Mouse (Mus musculus) lung, postnatal 0 days (tissue): Measurements from ENCODE around the gene Stat5a. TPM values are rescaled to one million over a fixed set of nuclear protein-coding genes. Genes with fewer than 3 reads are reported as not detected.

ENCODE experiments used
- ATAC-seq: fragments of 200-750 bp; cut with Nextera tagmentation; 2 replicates; pipeline ENCODE4 v1.8.0; 2017; ENCODE audit warnings: moderate library complexity
- DNase-seq: peaks from one replicate; pipeline ENCODE4 v3.0.0-alpha.2; 2016; ENCODE audit warnings: low spot score
- H3K27ac ChIP-seq: fragments of 300-500 bp; sonication (generic); 2 replicates; pipeline ENCODE4 v1.5.1; 2014; ENCODE audit warnings: antibody characterized with exemption, mild to moderate bottlenecking, low read length, mixed read lengths
- H3K27me3 ChIP-seq: fragments of 300-500 bp; sonication (generic); replicated peaks from 2 replicates; pipeline ENCODE4 v1.6.1; 2014; ENCODE audit warnings: low read length, mixed read lengths; ENCODE audit not compliant: insufficient read depth
- H3K36me3 ChIP-seq: fragments of 300-500 bp; sonication (generic); 2 replicates; pipeline ENCODE4 v1.6.1; 2014; ENCODE audit warnings: low read length, mixed read lengths; ENCODE audit not compliant: insufficient read depth
- H3K4me1 ChIP-seq: fragments of 300-500 bp; sonication (generic); 2 replicates; pipeline ENCODE4 v1.6.1; 2014; ENCODE audit warnings: antibody characterized with exemption, low read depth, low read length, mixed read lengths; ENCODE audit not compliant: insufficient read depth
- H3K4me2 ChIP-seq: fragments of 300-500 bp; sonication (generic); replicated peaks from 2 replicates; pipeline ENCODE4 v1.6.1; 2014; ENCODE audit warnings: low read depth, mild to moderate bottlenecking, low read length, moderate library complexity, mixed read lengths
- H3K4me3 ChIP-seq: fragments of 300-500 bp; sonication (generic); 2 replicates; pipeline ENCODE4 v1.5.1; 2014; ENCODE audit warnings: low read depth, low read length
- H3K9ac ChIP-seq: fragments of 300-500 bp; sonication (generic); replicated peaks from 2 replicates; pipeline ENCODE4 v1.6.1; 2014; ENCODE audit warnings: low read depth, mild to moderate bottlenecking
- H3K9me3 ChIP-seq: fragments of 300-500 bp; sonication (generic); 2 replicates; pipeline ENCODE4 v1.6.1; 2016; ENCODE audit warnings: low read length, mixed read lengths
- CTCF ChIP-seq: IDR thresholded peaks from 2 replicates; pipeline ENCODE4 v1.5.1; 2016; ENCODE audit warnings: antibody characterized with exemption, mild to moderate bottlenecking
- EP300 ChIP-seq: IDR thresholded peaks from 2 replicates; pipeline ENCODE4 v1.6.1; 2016; ENCODE audit warnings: antibody characterized with exemption, mild to moderate bottlenecking, control low read depth
- WGBS: fragments of 180-500 bp; shearing (Covaris S2); extraction: QIAGEN DNeasy Blood & Tissue Kit; methylation state at CpG from one replicate; pipeline ENCODE4 v1.1.7; 2014; 5-methylcytosine and 5-hydroxymethylcytosine counted together
- polyA plus RNA-seq: library from polyadenylated mRNA; unstranded; fragments of >200 nt; fragmentation: Nextera tagmentation; extraction: Ambion mirVana; gene quantifications from 2 replicates; pipeline ENCODE4 v1.2.1, GENCODE M21; 2015

Stat5a gene
- polyA plus RNA-seq, 1 experiment from 2014 or later, result 7.1 TPM

- Histone ChIP-seq H3K27me3 (no peaks in the 10 kb centered on the region), H3K9ac (no peak overlapping the region), H3K4me1 (no peaks in the 10 kb centered on the region), H3K27ac (no peak overlapping the region), H3K4me2 (no peak overlapping the region), H3K36me3 (peaks cover 45% of the 10 kb centered on the region), H3K4me3 (no peak overlapping the region), H3K9me3 (no peaks in the 10 kb centered on the region)
- no peak for ATAC-seq
- 83% methylated on average over 10 of the region's 10 CpGs for WGBS
- DNase-seq, result no peak
- TF ChIP-seq CTCF (no peak), EP300 (no peak)
These were observed 36.9 kb downstream of the Stat5a start for GRCm38 (mm10) chr11:100896078-100896477.

- no peak for ATAC-seq
- Histone ChIP-seq H3K36me3 (peaks cover 52% of the 10 kb centered on the region), H3K9me3 (no peaks in the 10 kb centered on the region), H3K27ac (no peak overlapping the region), H3K9ac (no peak overlapping the region), H3K4me2 (no peak overlapping the region), H3K4me1 (no peaks in the 10 kb centered on the region), H3K27me3 (no peaks in the 10 kb centered on the region), H3K4me3 (no peak overlapping the region)
- no peak for TF ChIP-seq EP300
- no peak for TF ChIP-seq CTCF
- no peak for DNase-seq
- 70% methylated on average over 7 of the region's 7 CpGs for WGBS
These were observed 38.4 kb downstream of the Stat5a start for GRCm38 (mm10) chr11:100897294-100898231.

GRCm38 (mm10) chr11:100898441-100899199 lies 39.5 kb downstream of the Stat5a start:
- H3K9ac ChIP-seq, result no peak overlapping the region
- H3K36me3 ChIP-seq, result peaks cover 51% of the 10 kb centered on the region
- H3K4me2 ChIP-seq, result no peak overlapping the region
- no peaks in the 10 kb centered on the region for H3K4me1 ChIP-seq
- H3K27me3 ChIP-seq, result no peaks in the 10 kb centered on the region
- H3K4me3 ChIP-seq, result no peak overlapping the region
- no peak for TF ChIP-seq EP300
- TF ChIP-seq CTCF, result no peak
- WGBS, result 80% methylated on average over 15 of the region's 16 CpGs
- no peak for DNase-seq
- no peak for ATAC-seq
- H3K27ac ChIP-seq, result no peak overlapping the region
- no peaks in the 10 kb centered on the region for H3K9me3 ChIP-seq

GRCm38 (mm10) chr11:100904580-100905351 lies 45.6 kb downstream of the Stat5a start:
- Histone ChIP-seq H3K9me3 (no peaks in the 10 kb centered on the region), H3K27ac (no peak overlapping the region), H3K4me2 (no peak overlapping the region), H3K36me3 (peaks cover 58% of the 10 kb centered on the region), H3K4me1 (no peaks in the 10 kb centered on the region), H3K27me3 (no peaks in the 10 kb centered on the region), H3K4me3 (no peak overlapping the region), H3K9ac (no peak overlapping the region)
- DNase-seq, result no peak
- no peak for ATAC-seq
- 75% methylated on average over 14 of the region's 20 CpGs for WGBS
- TF ChIP-seq CTCF (no peak), EP300 (no peak)

GRCm38 (mm10) chr11:100905929-100906328 lies 46.8 kb downstream of the Stat5a start:
- H3K4me3 ChIP-seq, result no peak overlapping the region
- no peak overlapping the region for H3K4me2 ChIP-seq
- TF ChIP-seq EP300, result no peak
- no peak for TF ChIP-seq CTCF
- 44% methylated on average over 1 of the region's 1 CpGs for WGBS
- H3K27me3 ChIP-seq, result no peaks in the 10 kb centered on the region
- DNase-seq (no peak), ATAC-seq (no peak)
- H3K9me3 ChIP-seq, result no peaks in the 10 kb centered on the region
- peaks cover 53% of the 10 kb centered on the region for H3K36me3 ChIP-seq
- H3K4me1 ChIP-seq, result no peaks in the 10 kb centered on the region
- no peak overlapping the region for H3K9ac ChIP-seq
- no peak overlapping the region for H3K27ac ChIP-seq

GRCm38 (mm10) chr11:100906885-100907284 lies 47.7 kb downstream of the Stat5a start:
- no peaks in the 10 kb centered on the region for H3K4me1 ChIP-seq
- no peaks in the 10 kb centered on the region for H3K9me3 ChIP-seq
- WGBS, result 86% methylated on average over 4 of the region's 4 CpGs
- no peak for DNase-seq
- no peak overlapping the region for H3K4me3 ChIP-seq
- no peaks in the 10 kb centered on the region for H3K27me3 ChIP-seq
- no peak overlapping the region for H3K27ac ChIP-seq
- no peak overlapping the region for H3K9ac ChIP-seq
- ATAC-seq, result no peak
- no peak for TF ChIP-seq CTCF
- no peak for TF ChIP-seq EP300
- peaks cover 46% of the 10 kb centered on the region for H3K36me3 ChIP-seq
- no peak overlapping the region for H3K4me2 ChIP-seq
